Mouse (Mus musculus) cortical plate, adult 2 months (tissue): Measurements from ENCODE around the gene Gramd1a. TPM values are rescaled to one million over a fixed set of nuclear protein-coding genes. Genes with fewer than 3 reads are reported as not detected.

Experiments used
- H3K27ac ChIP-seq: fragments of 200-500 bp; 2 replicates; pipeline ENCODE4 v1.5.1; 2012; ENCODE audit warnings: low read length, control low read depth, inconsistent platforms; ENCODE audit not compliant: insufficient read depth
- H3K4me1 ChIP-seq: fragments of 200-500 bp; 2 replicates; pipeline ENCODE4 v1.6.1; 2011; ENCODE audit warnings: low read length; ENCODE audit not compliant: control insufficient read depth, insufficient read depth
- H3K4me3 ChIP-seq: fragments of 200-500 bp; 2 replicates; pipeline ENCODE4 v1.5.1; 2011; ENCODE audit warnings: mild to moderate bottlenecking, low read length, control low read depth; ENCODE audit not compliant: insufficient read depth
- CTCF ChIP-seq: fragments of 200-500 bp; IDR thresholded peaks from 2 replicates; pipeline ENCODE4 v1.5.1; 2011; ENCODE audit warnings: mild to moderate bottlenecking, control low read depth, low read length; ENCODE audit not compliant: insufficient read depth; ENCODE audit errors: extremely low read depth
- POLR2A ChIP-seq: fragments of 200-500 bp; IDR thresholded peaks from 2 replicates; pipeline ENCODE4 v1.6.1; 2011; ENCODE audit warnings: mild to moderate bottlenecking, low read length, control low read depth; ENCODE audit not compliant: insufficient read depth; ENCODE audit errors: extremely low read depth
- polyA plus RNA-seq: library from polyadenylated mRNA; depleted of rRNA; stranded (reverse); fragments of >200 nt; gene quantifications from 2 replicates; pipeline ENCODE4 v1.2.3, GENCODE M21; 2012

The Gramd1a gene
- polyA plus RNA-seq, 1 experiment: 188 TPM

GRCm38 (mm10) chr7:31168412-31168811, 12.7 kb upstream of the Gramd1a start:
- Histone ChIP-seq H3K27ac (no peak overlapping the region), H3K4me1 (no peaks in the 10 kb centered on the region), H3K4me3 (no peak overlapping the region)
- TF ChIP-seq POLR2A: no peak
- TF ChIP-seq CTCF: no peak

GRCm38 (mm10) chr7:31164748-31165147, 9.1 kb upstream of the Gramd1a start:
- TF ChIP-seq POLR2A: no peak
- TF ChIP-seq CTCF: no peak
- Histone ChIP-seq H3K4me3 (no peak overlapping the region), H3K27ac (no peak overlapping the region), H3K4me1 (no peaks in the 10 kb centered on the region)

GRCm38 (mm10) chr7:31163666-31164577, 8.2 kb upstream of the Gramd1a start:
- Histone ChIP-seq H3K4me3 (no peak overlapping the region), H3K27ac (no peak overlapping the region), H3K4me1 (no peaks in the 10 kb centered on the region)
- TF ChIP-seq CTCF (no peak), POLR2A (no peak)

GRCm38 (mm10) chr7:31162324-31162723, 6.6 kb upstream of the Gramd1a start:
- no peak for TF ChIP-seq CTCF
- TF ChIP-seq POLR2A: no peak
- no peak overlapping the region for H3K27ac ChIP-seq
- no peak overlapping the region for H3K4me3 ChIP-seq
- no peaks in the 10 kb centered on the region for H3K4me1 ChIP-seq

- TF ChIP-seq POLR2A (no peak), CTCF (no peak)
- no peaks in the 10 kb centered on the region for H3K4me1 ChIP-seq
- no peak overlapping the region for H3K4me3 ChIP-seq
- no peak overlapping the region for H3K27ac ChIP-seq
These were observed 6.1 kb upstream of the Gramd1a start for GRCm38 (mm10) chr7:31161831-31162230.

GRCm38 (mm10) chr7:31161246-31161645, 5.5 kb upstream of the Gramd1a start:
- Histone ChIP-seq H3K4me3 (no peak overlapping the region), H3K27ac (no peak overlapping the region), H3K4me1 (no peaks in the 10 kb centered on the region)
- TF ChIP-seq POLR2A (no peak), CTCF (no peak)

- H3K27ac ChIP-seq: no peak overlapping the region
- no peak overlapping the region for H3K4me3 ChIP-seq
- TF ChIP-seq POLR2A (no peak), CTCF (no peak)
- no peaks in the 10 kb centered on the region for H3K4me1 ChIP-seq
These were observed 5.1 kb upstream of the Gramd1a start for GRCm38 (mm10) chr7:31160763-31161162.

GRCm38 (mm10) chr7:31156034-31156928, 585 bp upstream of the Gramd1a start:
- TF ChIP-seq CTCF (0 out of 2 replicates have a peak, but pooled peaks have one; percentile 31), POLR2A (no peak)
- H3K27ac ChIP-seq: peak overlapping the region; percentile 45; the same call in 1 of the 2 replicates
- H3K4me3 ChIP-seq: no peak overlapping the region
- 0 out of 2 replicates have a peak, but pooled peaks cover 2% of the 10 kb centered on the region for H3K4me1 ChIP-seq

GRCm38 (mm10) chr7:31153536-31154320, 2.0 kb downstream of the Gramd1a start:
- H3K27ac ChIP-seq: no peak overlapping the region
- peaks cover 8% of the 10 kb centered on the region for H3K4me1 ChIP-seq
- TF ChIP-seq POLR2A: no peak
- TF ChIP-seq CTCF: no peak
- no peak overlapping the region for H3K4me3 ChIP-seq
